Mouse (Mus musculus) kidney, adult 2 months (tissue): Measurements from ENCODE around the gene Bbs1.

ENCODE experiments used
- CTCF ChIP-seq: fragments of 200-500 bp; conservative IDR thresholded peaks from 2 replicates; pipeline ENCODE4 v1.5.1; 2011; ENCODE audit warnings: low read depth, mild to moderate bottlenecking, control low read depth, low read length, moderate library complexity, mixed read lengths; ENCODE audit not compliant: insufficient read depth, insufficient read length
- POLR2A ChIP-seq: fragments of 200-500 bp; IDR thresholded peaks from one replicate; pipeline ENCODE4 v1.6.1; 2011; ENCODE audit warnings: low read depth, low read length, control low read depth

GRCm38 (mm10) chr19:4899888-4900287 lies 6.5 kb downstream of the Bbs1 start:
- no peak for TF ChIP-seq CTCF
- TF ChIP-seq POLR2A: no peak
